Mouse (Mus musculus): Measurements from ENCODE around the gene Zdhhc4.

DNA sequence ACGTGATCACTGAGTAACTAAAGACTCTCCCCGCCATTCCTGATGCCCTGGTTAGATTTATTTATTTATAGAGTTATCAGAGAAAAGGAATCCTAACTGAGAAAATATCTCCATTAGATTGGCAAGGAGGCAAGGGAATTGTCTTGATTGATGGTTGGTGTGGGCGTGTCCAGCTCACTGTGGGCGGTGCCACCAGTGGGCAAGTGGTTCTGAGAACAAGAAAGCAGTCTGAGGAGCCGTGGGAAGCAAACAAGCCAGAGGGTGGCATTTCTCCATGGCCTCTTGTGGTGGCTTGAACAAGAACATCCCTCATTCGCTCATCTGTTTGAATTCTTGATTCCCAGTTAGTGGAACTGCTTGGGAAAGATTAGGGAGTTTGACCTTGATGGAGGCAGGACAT, 10.5 kb upstream of the Zdhhc4 start:
- TF ChIP-seq CTCF (IDR thresholded peaks at IDR 0.05; ENCODE audit: low read depth) (no peak), EP300 (optimal IDR thresholded peaks at IDR 0.05) (no peak)

Data from stomach, postnatal 0 days (tissue).